Mouse (Mus musculus) thymus, postnatal 25 days (tissue): Measurements from ENCODE around the gene 4933412E24Rik.

ENCODE experiments used
- DNase-seq: peaks from one replicate; pipeline ENCODE4 v3.0.0; 2022

The 4933412E24Rik gene

GRCm38 (mm10) chr15:60016513-60016912 is at the start of gene 4933412E24Rik:
TSS of gene 4933412E24Rik (minus strand) at chr15:60016613.
- no peak for DNase-seq

GRCm38 (mm10) chr15:60030728-60031127 is 14.3 kb upstream of the 4933412E24Rik start:
- DNase-seq: no peak

GRCm38 (mm10) chr15:60021256-60021655 is 4.8 kb upstream of the 4933412E24Rik start:
- no peak for DNase-seq

GRCm38 (mm10) chr15:60010199-60010598 is 6.2 kb downstream of the 4933412E24Rik start:
- no peak for DNase-seq

- no peak for DNase-seq
Measured at GRCm38 (mm10) chr15:60009610-60010009, 6.8 kb downstream of the 4933412E24Rik start.

GRCm38 (mm10) chr15:59983777-59984176 is 32.6 kb downstream of the 4933412E24Rik start:
- DNase-seq: no peak

GRCm38 (mm10) chr15:59975310-59975709 is 41.1 kb downstream of the 4933412E24Rik start:
- no peak for DNase-seq

GRCm38 (mm10) chr15:59974584-59974983 is 41.8 kb downstream of the 4933412E24Rik start:
- DNase-seq: no peak

GRCm38 (mm10) chr15:59973651-59974519 is 42.5 kb downstream of the 4933412E24Rik start:
- no peak for DNase-seq
